Mouse (Mus musculus) cerebellum, adult 9-11 months (tissue): ENCODE measurements at regions not wholly inside any gene's neighbourhood (a gene's known extent, or its start where the extent isn't known, plus 50 kb on each side); places are given as distances from the start of the nearest gene placed in this dataset.
"Not testable (repeated sequence)": the region's sequence is repeated elsewhere in the genome, so short reads cannot be mapped to it uniquely, and the experiment has no call there.

Experiments used
- DNase-seq: peaks from one replicate; pipeline ENCODE4 v3.0.0; 2022

GRCm38 (mm10) chr6:19855476-19855875, 989.4 kb downstream of the Ankrd7 start:
- not testable (repeated sequence) for DNase-seq

- no peak for DNase-seq
These were observed 998.0 kb downstream of the Ankrd7 start for GRCm38 (mm10) chr6:19864101-19864500.

GRCm38 (mm10) chr6:19869697-19870096, 1003.6 kb downstream of the Ankrd7 start:
- peak; percentile 74 for DNase-seq

GRCm38 (mm10) chr6:19911181-19911580, 1045.1 kb downstream of the Ankrd7 start:
- peak; percentile 69 for DNase-seq

- not testable (repeated sequence) for DNase-seq
These were observed 1075.7 kb downstream of the Ankrd7 start for GRCm38 (mm10) chr6:19941784-19942183.

- peak; percentile 79 for DNase-seq
These were observed 1078.2 kb downstream of the Ankrd7 start for GRCm38 (mm10) chr6:19944334-19944733.

GRCm38 (mm10) chr6:19945693-19946092, 1079.6 kb downstream of the Ankrd7 start:
- DNase-seq, result peak; percentile 45

- no peak for DNase-seq
These were observed 1109.8 kb downstream of the Ankrd7 start for GRCm38 (mm10) chr6:19975898-19976297.

GRCm38 (mm10) chr6:19991829-19992228, 1125.7 kb downstream of the Ankrd7 start:
- DNase-seq, result no peak

- no peak for DNase-seq
These were observed 1162.3 kb downstream of the Ankrd7 start for GRCm38 (mm10) chr6:20028466-20028865.

- peak; percentile 33 for DNase-seq
These were observed 1171.7 kb downstream of the Ankrd7 start for GRCm38 (mm10) chr6:20037769-20038168.

GRCm38 (mm10) chr6:20078666-20079065, 1136.6 kb upstream of the Kcnd2 start:
- DNase-seq, result no peak

- DNase-seq, result peak; percentile 85
These were observed 1123.0 kb upstream of the Kcnd2 start for GRCm38 (mm10) chr6:20092057-20092917.

- DNase-seq, result peak; percentile 68
These were observed 1081.3 kb upstream of the Kcnd2 start for GRCm38 (mm10) chr6:20133991-20134390.

GRCm38 (mm10) chr6:20137546-20137945, 1077.8 kb upstream of the Kcnd2 start:
- DNase-seq, result peak; percentile 55
